Mouse (Mus musculus): ENCODE measurements around the gene Bhlha15.

Gene Bhlha15

DNA sequence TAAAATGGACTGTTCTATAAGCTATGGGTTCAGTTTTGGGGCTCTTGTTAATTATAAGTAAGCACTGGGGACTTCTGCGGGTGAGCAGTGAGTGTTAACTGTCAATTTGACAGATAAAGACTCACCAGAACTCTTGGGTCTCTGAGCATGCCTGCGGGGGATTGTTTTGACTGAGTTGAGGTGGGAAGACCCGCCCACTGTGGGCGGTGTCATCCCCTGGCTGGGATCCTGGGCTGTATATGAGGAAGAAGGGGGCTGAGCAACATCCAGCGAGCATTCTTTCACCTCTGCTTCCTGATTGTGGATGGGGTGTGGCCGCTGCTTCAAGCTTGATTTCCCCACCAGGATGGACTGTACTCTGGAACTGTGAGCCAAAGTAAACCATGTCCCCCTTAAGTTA is 44.1 kb downstream of the Bhlha15 start:
- no peak for DNase-seq

DNA sequence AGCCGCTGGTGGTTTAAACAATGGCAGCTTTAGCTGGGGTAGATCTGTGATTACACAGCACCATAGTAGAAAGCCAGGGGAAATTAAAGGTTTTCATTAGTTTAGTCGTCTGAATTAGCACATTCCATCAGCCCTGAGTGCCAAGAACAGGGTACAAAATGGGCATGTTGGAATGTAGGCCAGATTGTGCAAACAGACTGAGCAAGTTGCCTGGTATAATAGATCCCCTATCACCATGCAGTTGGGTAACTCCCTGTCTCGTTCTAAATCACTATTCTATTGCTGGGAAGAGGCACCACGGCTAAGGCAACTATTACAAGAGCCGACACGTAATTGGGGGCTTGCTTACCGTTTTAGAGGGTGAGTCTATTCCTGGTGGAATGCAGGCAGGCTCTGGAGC is 44.6 kb downstream of the Bhlha15 start:
- no peak for DNase-seq

DNA sequence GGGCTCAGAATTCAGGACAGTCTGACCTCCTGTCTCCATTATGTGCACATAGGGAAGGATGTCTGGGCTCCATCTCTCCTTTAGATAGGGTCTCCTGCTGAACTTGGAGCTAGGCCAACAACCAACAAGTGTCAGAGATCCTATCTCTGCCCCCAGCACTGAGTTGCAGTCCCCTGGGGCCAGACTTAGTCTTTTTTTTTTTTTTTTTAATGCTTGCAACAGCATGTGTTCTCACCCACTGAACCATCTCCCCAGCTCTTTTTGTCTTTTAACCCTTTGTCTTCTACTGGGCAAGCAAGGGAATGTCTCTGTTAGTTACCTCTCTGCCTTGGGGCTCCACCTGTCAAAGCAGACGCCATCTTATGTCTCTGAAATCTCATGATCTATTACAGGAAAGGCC is 48.9 kb downstream of the Bhlha15 start:
- no peak for DNase-seq
